Mouse (Mus musculus) MEL (cell line): ENCODE data around the gene Exosc10. TPM values are rescaled to one million over a fixed set of nuclear protein-coding genes. Genes with fewer than 3 reads are reported as not detected.

Experiments
- DNase-seq: peaks from one replicate; pipeline ENCODE4 v3.0.0; 2011; ENCODE audit warnings: low read depth, low spot score
- H3K27ac ChIP-seq: 2 replicates; pipeline ENCODE4 v1.5.1; 2012; ENCODE audit warnings: low read depth, mild to moderate bottlenecking, control low read depth, low read length, moderate library complexity; ENCODE audit not compliant: control insufficient read depth
- H3K27me3 ChIP-seq, 2 experiments: fragments of 150-350 bp in 1 of 2; sonication (generic) in 1 of 2; 2 replicates each; pipeline ENCODE4 v1.6.1; 2012; ENCODE audit warnings: low read length in 2 of 2, mild to moderate bottlenecking in 2 of 2, improper control_type of control experiment in 1 of 2, moderate library complexity in 1 of 2; ENCODE audit not compliant: insufficient read depth in 2 of 2, control insufficient read depth in 1 of 2
- H3K36me3 ChIP-seq, 2 experiments: 2 replicates each; pipeline ENCODE4 v1.6.1; 2012 to 2014; ENCODE audit warnings: low read length in 2 of 2, improper control_type of control experiment in 1 of 2, inconsistent platforms in 1 of 2, mild to moderate bottlenecking in 1 of 2; ENCODE audit not compliant: insufficient read depth in 2 of 2, control insufficient read depth in 1 of 2
- H3K4me1 ChIP-seq, 2 experiments: fragments of 150-350 bp in 1 of 2; sonication (generic) in 1 of 2; 2 replicates each; pipeline ENCODE4 v1.6.1; 2012; ENCODE audit warnings: low read length in 2 of 2, improper control_type of control experiment in 1 of 2, mild to moderate bottlenecking in 1 of 2; ENCODE audit not compliant: insufficient read depth in 2 of 2, control insufficient read depth in 1 of 2
- H3K4me3 ChIP-seq, 2 experiments: fragments of 150-350 bp in 1 of 2; sonication (generic) in 1 of 2; 2 replicates each; pipeline ENCODE4 v1.5.1; 2012; ENCODE audit warnings: low read depth in 2 of 2, low read length in 2 of 2, mild to moderate bottlenecking in 2 of 2, moderate library complexity in 2 of 2, control low read depth in 1 of 2, improper control_type of control experiment in 1 of 2; ENCODE audit not compliant: control insufficient read depth in 1 of 2, insufficient read depth in 1 of 2
- H3K79me2 ChIP-seq: 2 replicates; pipeline ENCODE4 v1.6.1; 2012; ENCODE audit warnings: mild to moderate bottlenecking, low read length, moderate library complexity; ENCODE audit not compliant: control insufficient read depth, poor library complexity, insufficient read depth
- H3K9ac ChIP-seq: 2 replicates; pipeline ENCODE4 v1.6.1; 2012; ENCODE audit warnings: low read depth, mild to moderate bottlenecking, control low read depth, low read length, moderate library complexity; ENCODE audit not compliant: control insufficient read depth, poor library complexity, severe bottlenecking
- H3K9me3 ChIP-seq: fragments of 150-350 bp; sonication (generic); replicated peaks from 2 replicates; pipeline ENCODE4 v1.6.1; 2012; ENCODE audit warnings: mild to moderate bottlenecking, low read length, improper control_type of control experiment, moderate library complexity; ENCODE audit not compliant: insufficient read depth
- BHLHE40 ChIP-seq: IDR thresholded peaks from 2 replicates; pipeline ENCODE4 v1.6.1; 2012; ENCODE audit warnings: low read depth, mild to moderate bottlenecking, inconsistent platforms, low read length, improper control_type of control experiment, borderline replicate concordance
- CHD1 ChIP-seq: IDR thresholded peaks from 2 replicates; pipeline ENCODE4 v1.6.1; 2012; ENCODE audit warnings: low read depth, mild to moderate bottlenecking, inconsistent platforms, low read length, improper control_type of control experiment
- CHD2 ChIP-seq: IDR thresholded peaks from 2 replicates; pipeline ENCODE4 v1.6.1; 2011; ENCODE audit warnings: low read length, improper control_type of control experiment
- CTCF ChIP-seq, 3 experiments: IDR thresholded peaks in 2 of 3; conservative IDR thresholded peaks in 1 of 3; 2 replicates each; pipeline ENCODE4 v1.5.1; 2011 to 2012; ENCODE audit warnings: low read length in 3 of 3, low read depth in 2 of 3, mild to moderate bottlenecking in 2 of 3, improper control_type of control experiment in 1 of 3, inconsistent platforms in 1 of 3, mixed read lengths in 1 of 3, moderate library complexity in 1 of 3; ENCODE audit not compliant: control insufficient read depth in 1 of 3, insufficient read depth in 1 of 3, poor library complexity in 1 of 3, severe bottlenecking in 1 of 3
- E2F4 ChIP-seq: IDR thresholded peaks from 2 replicates; pipeline ENCODE4 v1.6.1; 2011; ENCODE audit warnings: low read depth, low read length, improper control_type of control experiment, borderline replicate concordance
- GATA1 ChIP-seq: IDR thresholded peaks from 2 replicates; pipeline ENCODE4 v1.6.1; 2011; ENCODE audit warnings: low read depth, low read length, improper control_type of control experiment
- HCFC1 ChIP-seq: IDR thresholded peaks from 2 replicates; pipeline ENCODE4 v1.6.1; 2012; ENCODE audit warnings: low read depth, mild to moderate bottlenecking, inconsistent platforms, low read length, improper control_type of control experiment, moderate library complexity
- JUND ChIP-seq: IDR thresholded peaks from 2 replicates; pipeline ENCODE4 v1.6.1; 2011; ENCODE audit warnings: low read depth, mild to moderate bottlenecking, improper control_type of control experiment, low read length
- MAFK ChIP-seq: IDR thresholded peaks from 2 replicates; pipeline ENCODE4 v1.6.1; 2011; ENCODE audit warnings: low read depth, mild to moderate bottlenecking, low read length, improper control_type of control experiment, borderline replicate concordance
- MAX ChIP-seq: IDR thresholded peaks from 2 replicates; pipeline ENCODE4 v1.6.1; 2011; ENCODE audit warnings: low read length, improper control_type of control experiment
- MAZ ChIP-seq: IDR thresholded peaks from 2 replicates; pipeline ENCODE4 v1.6.1; 2012; ENCODE audit warnings: low read depth, mild to moderate bottlenecking, inconsistent platforms, low read length, improper control_type of control experiment
- MYC ChIP-seq: IDR thresholded peaks from 2 replicates; pipeline ENCODE4 v1.6.1; 2011; ENCODE audit warnings: low read depth, mild to moderate bottlenecking, low read length, improper control_type of control experiment, moderate library complexity
- NELFE ChIP-seq: IDR thresholded peaks from 2 replicates; pipeline ENCODE4 v1.6.1; 2011; ENCODE audit warnings: low read depth, low read length, improper control_type of control experiment
- POLR2A ChIP-seq, 2 experiments: IDR thresholded peaks; 2 replicates each; pipeline ENCODE4 v1.6.1; 2011 to 2012; ENCODE audit warnings: low read length in 2 of 2, mild to moderate bottlenecking in 2 of 2, control low read depth in 1 of 2, improper control_type of control experiment in 1 of 2, low read depth in 1 of 2, moderate library complexity in 1 of 2; ENCODE audit not compliant: control insufficient read depth in 1 of 2, insufficient read depth in 1 of 2, poor library complexity in 1 of 2
- POLR2AphosphoS5 ChIP-seq: IDR thresholded peaks from 2 replicates; pipeline ENCODE4 v1.6.1; 2012; ENCODE audit warnings: low read depth, borderline replicate concordance, mild to moderate bottlenecking, inconsistent platforms, low read length, moderate library complexity, mixed read lengths
- RCOR1 ChIP-seq: IDR thresholded peaks from 2 replicates; pipeline ENCODE4 v1.6.1; 2012; ENCODE audit warnings: low read depth, mild to moderate bottlenecking, inconsistent platforms, low read length, improper control_type of control experiment
- SIN3A ChIP-seq: IDR thresholded peaks from 2 replicates; pipeline ENCODE4 v1.6.1; 2012; ENCODE audit warnings: low read length, improper control_type of control experiment, inconsistent platforms
- SMC3 ChIP-seq: IDR thresholded peaks from 2 replicates; pipeline ENCODE4 v1.6.1; 2011; ENCODE audit warnings: low read depth, low read length, improper control_type of control experiment
- TAL1 ChIP-seq: IDR thresholded peaks from 2 replicates; pipeline ENCODE4 v1.6.1; 2012; ENCODE audit warnings: mild to moderate bottlenecking, inconsistent platforms, low read length, moderate library complexity, mixed read lengths
- TBP ChIP-seq: IDR thresholded peaks from 2 replicates; pipeline ENCODE4 v1.8.0; 2011; ENCODE audit warnings: low read depth, low read length, improper control_type of control experiment
- TCF12 ChIP-seq: IDR thresholded peaks from 2 replicates; pipeline ENCODE4 v1.6.1; 2014; ENCODE audit warnings: low read depth, mild to moderate bottlenecking, inconsistent platforms, low read length, improper control_type of control experiment, moderate library complexity
- USF1 ChIP-seq: IDR thresholded peaks from 2 replicates; pipeline ENCODE4 v1.6.1; 2014; ENCODE audit warnings: low read depth, mild to moderate bottlenecking, inconsistent platforms, low read length, improper control_type of control experiment, moderate library complexity
- polyA plus RNA-seq, 2 experiments: library from polyadenylated mRNA; stranded (reverse) in 1 of 2; unstranded in 1 of 2; fragments of >175 nt in 1 of 2; fragments of >200 nt in 1 of 2; gene quantifications; 2 replicates each; pipeline versions ENCODE4 v1.2.1 to v1.2.4; 2012; ENCODE audit warnings: low replicate concordance in 2 of 2, low read depth in 1 of 2; ENCODE audit not compliant: insufficient read length in 2 of 2, insufficient read depth in 1 of 2, missing spikeins in 1 of 2
- total RNA-seq: library from RNA; depleted of rRNA; stranded (reverse); fragments of 300-350 nt; gene quantifications from 2 replicates; pipeline ENCODE4 v1.2.3, GENCODE M21; 2012

The Exosc10 gene
- total and polyA plus RNA-seq, 3 experiments, result 71.5 to 109 (median 90.5) TPM

DNA sequence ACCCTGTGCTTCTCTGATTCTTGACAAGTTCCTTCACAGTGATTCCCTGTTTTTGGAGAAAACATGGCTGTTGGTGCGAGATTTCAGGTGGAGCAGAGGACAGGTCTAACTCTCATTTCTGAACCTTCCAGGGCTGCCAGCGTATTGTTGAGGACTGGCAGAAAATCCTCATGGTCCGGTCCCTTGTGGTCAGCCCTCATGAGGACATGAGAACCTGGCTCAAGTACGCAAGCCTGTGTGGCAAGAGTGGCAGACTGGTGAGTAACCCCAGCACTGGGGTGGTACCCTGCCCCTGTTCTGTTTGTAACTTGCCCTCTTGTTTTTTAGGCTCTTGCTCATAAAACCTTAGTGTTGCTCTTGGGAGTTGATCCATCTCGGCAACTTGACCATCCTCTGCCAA lies 27.9 kb upstream of the Exosc10 start:
- no peak for DNase-seq
- H3K36me3 ChIP-seq, result peaks cover 0 to 2% of the 10 kb centered on the region in 2 experiments; a peak in 2 of 4 replicates
- H3K4me3 ChIP-seq, result no peak overlapping the region
- no peaks in the 10 kb centered on the region for H3K79me2 ChIP-seq
- H3K9me3 ChIP-seq, result no peaks in the 10 kb centered on the region
- H3K27ac ChIP-seq, result no peak overlapping the region
- H3K27me3 ChIP-seq, result no peaks in the 10 kb centered on the region
- no peaks in the 10 kb centered on the region for H3K4me1 ChIP-seq
- no peak overlapping the region for H3K9ac ChIP-seq
- TF ChIP-seq TBP (no peak), HCFC1 (no peak), RCOR1 (no peak), CTCF (IDR thresholded peaks at IDR 0.05 in 2 of 3, conservative IDR thresholded peaks at IDR 0.05 in 1 of 3; ENCODE audit: control insufficient read depth in 1 of 3, insufficient read depth in 1 of 3, low read depth in 2 of 3, low read length in 3 of 3, poor library complexity in 1 of 3, severe bottlenecking in 1 of 3) (no peak), SIN3A (no peak), TAL1 (no peak), TCF12 (no peak)

- no peak for DNase-seq
- Histone ChIP-seq H3K27ac (no peak overlapping the region), H3K4me1 (no peaks in the 10 kb centered on the region), H3K4me3 (no peak overlapping the region), H3K79me2 (no peaks in the 10 kb centered on the region), H3K9ac (no peak overlapping the region), H3K9me3 (no peaks in the 10 kb centered on the region), H3K27me3 (no peaks in the 10 kb centered on the region), H3K36me3 (peaks cover 0 to 2% of the 10 kb centered on the region in 2 experiments; a peak in 2 of 4 replicates)
- TF ChIP-seq SMC3, result no peak
- no peak for TF ChIP-seq GATA1
- TF ChIP-seq MAFK, result no peak
- no peak for TF ChIP-seq MAX
- TF ChIP-seq MAZ, result no peak
- TF ChIP-seq CHD1, result no peak
- no peak for TF ChIP-seq SIN3A
Observed at GRCm38 (mm10) chr4:148530778-148531177, 27.5 kb upstream of the Exosc10 start.

- Histone ChIP-seq H3K27ac (no peak overlapping the region), H3K4me1 (no peaks in the 10 kb centered on the region), H3K4me3 (no peak overlapping the region), H3K9ac (no peak overlapping the region), H3K9me3 (no peaks in the 10 kb centered on the region), H3K36me3 (peaks cover 0 to 2% of the 10 kb centered on the region in 2 experiments; a peak in 2 of 4 replicates), H3K79me2 (no peaks in the 10 kb centered on the region), H3K27me3 (no peaks in the 10 kb centered on the region)
- no peak for DNase-seq
- no peak for TF ChIP-seq POLR2A (IDR thresholded peaks at IDR 0.05; ENCODE audit: control insufficient read depth in 1 of 2, insufficient read depth in 1 of 2, low read depth in 1 of 2, low read length in 2 of 2, poor library complexity in 1 of 2)
- no peak for TF ChIP-seq CHD2
- TF ChIP-seq POLR2AphosphoS5, result no peak
- TF ChIP-seq GATA1, result no peak
- no peak for TF ChIP-seq RCOR1
- TF ChIP-seq MAZ, result no peak
- no peak for TF ChIP-seq MYC
- no peak for TF ChIP-seq TBP
- TF ChIP-seq BHLHE40, result no peak
- TF ChIP-seq MAX, result no peak
- TF ChIP-seq JUND, result no peak
- no peak for TF ChIP-seq USF1
- no peak for TF ChIP-seq NELFE
- no peak for TF ChIP-seq E2F4
Observed at GRCm38 (mm10) chr4:148531341-148531740, 26.9 kb upstream of the Exosc10 start.
